Mouse (Mus musculus) liver, postnatal 0 days (tissue): ENCODE data around the gene Nsun2.

Source experiments
- CTCF ChIP-seq: sonication (generic); IDR thresholded peaks from 2 replicates; pipeline ENCODE4 v1.5.1; 2016; ENCODE audit warnings: antibody characterized with exemption, low read depth
- EP300 ChIP-seq: IDR thresholded peaks from 2 replicates; pipeline ENCODE4 v1.6.1; 2016; ENCODE audit warnings: antibody characterized with exemption, low read depth, mild to moderate bottlenecking

- TF ChIP-seq CTCF = peak; percentile 94
- no peak for TF ChIP-seq EP300
Observed at GRCm38 (mm10) chr13:69553024-69553423, 19.5 kb downstream of the Nsun2 start.
